Mouse (Mus musculus): Measurements from ENCODE around the gene C2cd4c.

The C2cd4c gene

DNA sequence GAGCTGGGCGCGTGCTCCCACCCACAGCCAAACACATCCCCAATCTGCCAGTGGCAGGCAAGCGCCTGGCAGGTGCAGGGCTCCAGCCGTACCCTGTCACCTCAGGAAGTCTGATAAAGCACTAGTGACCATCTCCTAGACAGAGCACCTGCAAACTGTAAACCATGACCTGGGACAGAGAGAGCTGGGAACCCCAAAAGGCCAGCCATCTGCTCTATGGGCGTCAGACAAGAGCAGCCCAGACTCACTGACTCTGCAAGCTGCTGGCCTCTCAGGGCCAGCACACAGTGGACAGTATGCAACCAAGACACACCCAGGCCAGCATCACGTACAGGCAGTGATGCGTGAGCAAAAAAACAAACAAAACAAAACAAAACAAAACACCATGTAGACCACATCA is 34.9 kb downstream of the C2cd4c start:
- DNase-seq (ENCODE audit: low read depth), result no peak

DNA sequence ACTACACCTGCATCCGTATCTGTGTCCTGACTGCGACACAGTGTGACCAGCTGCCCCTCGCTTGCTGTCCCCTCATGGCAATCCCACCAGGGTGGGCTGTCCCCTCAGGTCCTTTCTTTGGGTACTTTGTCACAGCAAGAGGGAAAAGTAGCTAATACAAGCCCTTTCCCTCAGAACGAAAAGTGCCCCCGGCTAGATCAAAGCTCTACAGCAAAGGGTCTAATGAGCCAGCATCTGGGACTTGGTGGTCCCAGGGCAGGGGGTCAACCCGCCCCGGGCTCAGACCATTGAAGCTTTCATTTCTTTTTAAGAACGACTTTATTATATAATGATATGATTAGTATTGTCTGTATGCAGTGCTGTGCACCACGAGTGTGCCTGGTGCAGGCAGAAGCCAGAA is 35.5 kb downstream of the C2cd4c start:
- no peak for DNase-seq (ENCODE audit: low read depth)

DNA sequence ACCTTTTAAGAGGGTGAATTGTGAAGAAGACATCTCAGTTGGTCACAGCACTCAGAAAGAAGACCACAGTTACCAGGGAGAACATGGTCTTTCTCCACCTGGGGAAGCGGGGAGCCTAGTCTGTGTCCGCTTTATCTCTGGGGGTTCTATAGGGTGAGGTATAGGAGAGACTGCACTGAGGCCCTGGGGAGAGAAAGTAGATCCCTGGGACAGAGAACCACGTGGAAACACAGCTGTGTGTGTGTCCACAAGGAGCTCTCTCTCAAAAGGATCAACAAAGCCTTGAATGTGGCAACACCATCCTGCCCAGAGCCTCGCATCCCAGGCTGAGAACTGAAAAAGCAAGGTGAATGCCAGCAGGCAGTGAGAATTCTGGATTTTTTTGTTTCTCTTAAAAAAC is 36.4 kb downstream of the C2cd4c start:
- no peak for DNase-seq (ENCODE audit: low read depth)

DNA sequence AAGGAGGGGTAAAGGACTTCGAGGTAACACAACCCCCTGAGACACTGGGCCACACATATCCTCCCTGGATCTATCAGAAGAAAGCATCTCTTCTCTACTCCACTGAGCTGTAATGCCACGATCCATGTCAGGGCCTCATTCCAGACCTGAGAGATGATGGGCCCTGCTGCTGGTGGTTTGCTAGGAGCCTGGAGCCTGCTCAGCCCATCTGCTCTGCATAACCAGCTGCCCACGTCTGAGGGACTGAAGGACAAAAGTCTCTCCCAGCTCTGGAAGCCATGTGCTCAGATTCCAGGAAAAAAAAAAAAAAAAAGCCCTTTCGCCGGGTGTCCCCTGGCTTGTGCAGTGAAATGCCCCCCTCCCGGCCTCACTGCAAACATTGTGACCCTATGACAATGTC is 38.1 kb downstream of the C2cd4c start:
- DNase-seq (ENCODE audit: low read depth), result no peak

DNA sequence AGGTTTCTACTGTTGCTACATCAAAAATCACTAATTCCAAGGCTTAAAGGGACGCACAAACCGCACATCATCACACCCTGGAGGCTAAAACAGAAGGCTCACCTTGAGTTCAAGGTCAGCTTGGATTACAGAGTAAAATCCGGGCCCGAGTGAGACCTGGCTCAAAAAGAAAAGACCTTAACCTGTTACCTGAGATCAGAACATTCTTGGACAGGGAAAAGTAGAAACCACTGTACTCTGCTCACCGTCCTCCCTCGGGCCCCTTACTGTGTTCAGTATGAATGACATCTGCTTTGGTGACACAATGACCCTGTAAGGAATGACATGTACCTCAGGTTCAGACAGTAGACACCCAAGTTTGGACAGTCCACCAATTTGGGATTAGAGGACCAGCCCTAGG is 39.0 kb downstream of the C2cd4c start:
- no peak for DNase-seq (ENCODE audit: low read depth)

DNA sequence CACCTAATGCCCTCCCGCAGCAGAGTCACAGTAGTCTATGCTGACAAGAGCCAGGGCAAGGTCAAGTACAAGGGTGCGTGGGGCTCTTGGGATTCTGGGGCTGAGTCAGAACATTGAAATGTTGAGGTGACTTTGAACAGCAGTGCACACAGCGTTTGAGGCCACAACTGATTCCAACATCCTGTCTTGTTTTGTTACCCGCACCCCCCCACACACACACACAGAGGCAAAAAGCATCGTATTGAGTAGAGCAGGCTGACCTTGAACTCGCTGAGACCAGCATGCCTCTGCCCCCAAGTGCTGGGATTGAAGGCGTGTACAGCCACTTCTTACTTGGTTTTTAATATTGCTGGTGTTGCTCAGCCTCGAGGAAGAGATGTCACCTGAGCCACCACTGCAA is 39.5 kb downstream of the C2cd4c start:
- no peak for DNase-seq (ENCODE audit: low read depth)

DNA sequence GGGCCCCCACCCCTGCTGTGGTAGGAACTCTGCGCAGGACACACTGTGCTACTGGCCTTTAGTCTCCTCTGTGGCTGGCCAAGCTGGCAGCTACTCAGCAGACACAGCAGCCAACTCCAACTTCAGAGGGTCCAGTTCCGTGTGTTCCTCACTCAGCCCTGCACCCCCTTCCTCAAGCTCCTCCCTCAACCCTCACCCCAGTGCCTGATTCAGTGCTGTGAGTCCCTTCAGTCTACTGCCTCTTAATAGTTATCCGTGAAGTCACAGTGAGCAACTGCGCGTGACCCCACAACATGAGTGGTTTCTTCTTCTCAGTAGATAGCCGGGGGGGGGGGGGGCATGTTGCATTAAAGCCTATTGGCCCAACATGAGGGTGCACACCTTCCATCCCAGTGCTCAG is 40.2 kb downstream of the C2cd4c start:
- DNase-seq (ENCODE audit: low read depth), result no peak

DNA sequence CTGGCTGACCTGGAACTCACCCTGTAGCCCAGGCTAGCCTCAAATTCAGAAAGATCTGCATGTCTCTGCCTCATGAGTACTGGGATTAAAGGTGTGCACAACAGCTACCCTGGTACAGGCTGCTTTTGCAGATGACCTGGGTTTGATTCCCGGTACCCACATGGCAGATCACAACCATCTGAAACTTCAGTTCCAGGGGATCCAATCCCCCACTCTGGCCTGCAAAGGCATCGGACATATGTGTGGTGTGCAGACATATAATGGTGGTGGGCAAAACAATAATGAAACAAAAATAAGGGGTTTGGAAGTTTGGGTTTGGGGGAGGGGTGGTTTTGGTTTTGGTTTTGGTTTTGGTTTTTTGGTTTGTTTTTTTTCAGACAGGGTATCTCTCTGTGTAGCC is 42.5 kb downstream of the C2cd4c start:
- no peak for DNase-seq (ENCODE audit: low read depth)

DNA sequence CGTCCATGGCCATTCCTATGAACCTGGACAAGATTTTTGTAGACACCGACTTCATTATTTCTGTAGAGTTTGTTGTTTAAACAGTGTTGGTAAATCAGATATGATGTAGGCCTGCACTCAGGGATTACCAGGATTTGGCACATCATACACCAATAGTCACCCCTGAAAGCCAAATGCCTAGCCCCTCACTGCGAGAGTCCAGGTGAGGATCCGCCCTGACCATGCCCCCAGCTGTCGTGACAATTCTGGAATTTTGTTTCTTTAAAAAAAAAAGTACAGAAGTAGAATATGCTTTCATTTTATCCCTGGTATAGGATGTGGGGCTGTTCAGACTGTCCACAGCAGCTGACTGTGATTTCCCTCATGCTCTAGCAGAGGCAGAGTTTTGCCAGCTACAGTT is 43.9 kb downstream of the C2cd4c start:
- no peak for DNase-seq (ENCODE audit: low read depth)

DNA sequence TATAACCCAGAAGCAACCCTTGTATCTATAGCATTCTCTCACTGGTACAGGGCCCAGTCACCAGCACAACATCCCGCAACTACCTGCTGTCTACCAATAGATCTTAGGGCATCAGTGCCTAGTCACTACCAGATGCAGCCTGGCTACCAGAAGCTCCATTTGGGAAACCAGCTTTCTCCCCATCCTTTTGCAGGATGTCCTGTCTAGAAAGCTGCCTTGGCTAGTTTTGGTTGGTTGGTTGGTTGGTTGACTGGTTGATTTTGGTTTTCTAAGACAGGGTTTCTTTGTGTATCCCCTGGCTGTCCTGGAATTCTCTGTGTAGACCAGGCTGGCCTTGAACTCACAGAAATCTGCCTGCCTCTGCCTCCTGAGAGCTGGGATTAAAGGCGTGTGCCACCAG is 54.1 kb downstream of the C2cd4c start:
- no peak for DNase-seq (ENCODE audit: low read depth)

DNA sequence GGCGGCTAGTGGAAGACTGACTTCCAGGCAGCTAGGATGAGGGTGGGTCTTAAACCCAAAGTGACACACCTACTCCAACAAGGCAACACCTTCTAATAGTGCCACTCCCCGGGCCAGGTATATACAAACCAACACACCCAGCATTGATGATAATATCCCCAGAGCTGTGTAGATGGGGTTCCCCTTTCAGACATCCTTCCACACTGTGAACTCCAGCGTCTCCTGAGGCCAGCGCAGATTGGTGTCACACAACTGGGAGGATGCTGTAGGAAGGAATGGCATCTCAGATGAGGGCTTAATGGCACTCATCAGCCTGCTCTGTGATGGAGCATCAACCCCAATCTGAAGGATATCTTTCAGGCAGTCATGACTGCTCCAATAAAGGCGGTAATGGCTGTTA is 56.3 kb downstream of the C2cd4c start:
- DNase-seq (ENCODE audit: low read depth), result no peak

DNA sequence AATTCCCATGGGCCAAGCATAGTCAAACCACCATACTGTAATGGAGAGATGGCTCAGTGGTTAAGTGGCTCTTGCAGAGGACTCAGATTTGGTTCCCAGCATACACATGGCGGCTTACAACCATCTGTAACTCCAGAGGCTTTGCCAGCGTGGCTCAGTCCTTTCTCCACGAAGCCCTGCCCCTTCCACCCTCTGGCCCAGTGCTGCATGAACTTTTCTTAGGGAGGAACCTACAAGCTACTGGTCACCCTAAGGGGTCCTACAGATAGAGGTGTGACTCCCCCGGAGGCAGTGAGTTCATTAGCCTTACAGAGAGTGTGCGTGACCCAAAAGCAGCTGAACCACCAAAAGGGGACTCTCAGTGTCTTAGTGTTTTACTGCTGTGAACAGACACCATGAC is 56.9 kb downstream of the C2cd4c start:
- DNase-seq (ENCODE audit: low read depth), result no peak

All from c-Kit-positive CD71-negative TER-119-negative erythroid progenitor cells, embryonic 14.5 days (primary cell).